Mouse (Mus musculus) large intestine, adult 2 months (tissue): Measurements from ENCODE around the gene Elk3. TPM values are rescaled to one million over a fixed set of nuclear protein-coding genes. Genes with fewer than 3 reads are reported as not detected.

Experiments used
- DNase-seq: peaks from one replicate; pipeline ENCODE4 v3.0.0-alpha.2; 2012; ENCODE audit warnings: low read depth, low spot score
- WGBS: fragments of 180-500 bp; shearing (Covaris S2); methylation state at CpG from one replicate; pipeline ENCODE4 v1.1.7; 2018; 5-methylcytosine and 5-hydroxymethylcytosine counted together
- polyA plus RNA-seq: library from polyadenylated mRNA; depleted of rRNA; stranded (reverse); fragments of >200 nt; gene quantifications from 2 replicates; pipeline ENCODE4 v1.2.3, GENCODE M21; 2012

Gene Elk3
- polyA plus RNA-seq, 1 experiment, result 10.5 TPM

DNA sequence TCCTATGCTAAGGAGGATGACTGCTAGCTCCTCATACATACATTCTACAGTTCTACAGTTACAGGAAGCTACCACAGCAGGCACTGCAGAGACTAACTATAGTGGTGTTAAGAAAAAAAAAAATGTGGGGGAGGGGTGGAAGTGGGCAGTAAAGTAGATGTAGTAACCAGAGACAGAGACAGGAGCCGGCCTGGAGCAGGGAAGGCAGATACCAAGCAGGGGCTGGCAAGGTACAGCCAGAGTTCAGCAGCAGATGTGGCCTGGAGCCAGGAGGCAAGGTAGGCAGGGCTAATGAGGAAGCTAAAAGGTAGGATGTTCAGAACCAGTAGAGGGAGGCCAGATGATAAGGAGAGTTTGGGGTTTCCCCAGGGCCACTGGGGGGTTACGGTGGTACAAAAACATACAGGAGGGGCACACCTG is 36.6 kb downstream of the Elk3 start:
- 20% methylated on average over 2 of the region's 2 CpGs for WGBS
- DNase-seq, result no peak

DNA sequence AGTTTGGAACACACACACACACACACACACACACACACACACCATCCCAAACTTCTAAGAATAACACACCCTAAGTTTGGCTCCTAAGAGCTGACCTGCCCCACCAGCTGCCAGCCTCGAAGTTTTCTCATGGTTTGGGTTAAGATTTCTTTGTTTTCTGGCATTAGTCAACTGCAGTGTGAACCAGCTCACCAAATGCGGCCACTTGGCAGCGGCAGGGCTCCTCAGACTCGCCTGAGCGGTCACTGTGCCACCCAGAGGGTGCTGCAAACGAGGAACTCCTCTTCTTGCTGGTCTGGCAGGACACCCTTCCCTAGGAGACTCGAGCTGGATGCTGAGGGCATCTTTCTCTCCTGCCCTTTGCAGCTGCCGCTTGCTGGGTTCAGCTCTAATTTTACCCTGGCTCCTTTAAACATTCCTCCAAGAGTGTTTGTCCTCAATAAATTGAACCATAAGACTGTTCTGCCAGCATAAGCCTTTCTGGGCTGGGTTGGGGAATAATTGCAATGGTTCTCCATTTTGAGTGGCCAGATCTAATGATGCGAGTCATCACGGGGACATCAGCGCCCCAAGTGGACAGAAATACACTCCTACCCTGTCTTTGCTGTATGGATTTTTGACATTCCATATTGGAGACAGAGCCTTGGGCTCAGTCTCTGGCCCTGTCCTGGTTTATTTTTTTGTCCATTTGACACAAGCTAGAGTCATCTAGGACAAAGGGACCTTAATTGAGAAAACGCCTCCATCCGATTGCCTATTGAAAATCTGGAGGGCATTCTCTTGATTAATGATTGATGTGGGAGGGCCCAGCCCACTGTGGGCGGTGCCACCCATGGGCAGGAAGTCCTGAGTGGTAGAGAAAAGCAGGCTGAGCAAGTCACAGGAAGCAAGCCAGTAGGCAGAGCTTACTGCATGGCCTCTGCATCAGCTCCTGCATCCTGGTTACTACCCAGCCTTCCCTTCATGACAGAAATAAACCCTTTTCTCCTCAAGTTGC is 37.7 kb downstream of the Elk3 start:
- WGBS, result 58% methylated on average over 14 of the region's 14 CpGs
- DNase-seq, result no peak

DNA sequence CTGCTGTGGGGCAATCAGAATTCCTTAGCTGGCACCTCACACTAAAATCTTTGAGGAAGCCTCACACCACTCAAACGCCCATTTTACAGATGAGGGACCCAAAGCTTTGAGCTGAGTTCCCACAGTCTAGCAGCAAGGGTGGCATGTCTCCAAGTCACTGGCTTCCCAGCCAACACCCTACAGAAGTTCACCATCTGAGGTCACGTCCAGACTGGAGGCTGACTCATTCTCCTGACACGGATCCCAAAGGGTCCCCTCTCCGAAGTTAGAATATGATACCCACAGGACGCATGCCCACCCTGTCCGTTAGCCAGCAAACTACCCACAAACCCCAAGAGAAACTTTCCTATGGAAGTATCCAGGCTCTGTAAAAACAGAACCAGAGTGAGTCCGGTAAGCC is 39.1 kb downstream of the Elk3 start:
- WGBS, result 61% methylated on average over 7 of the region's 7 CpGs
- DNase-seq, result no peak

DNA sequence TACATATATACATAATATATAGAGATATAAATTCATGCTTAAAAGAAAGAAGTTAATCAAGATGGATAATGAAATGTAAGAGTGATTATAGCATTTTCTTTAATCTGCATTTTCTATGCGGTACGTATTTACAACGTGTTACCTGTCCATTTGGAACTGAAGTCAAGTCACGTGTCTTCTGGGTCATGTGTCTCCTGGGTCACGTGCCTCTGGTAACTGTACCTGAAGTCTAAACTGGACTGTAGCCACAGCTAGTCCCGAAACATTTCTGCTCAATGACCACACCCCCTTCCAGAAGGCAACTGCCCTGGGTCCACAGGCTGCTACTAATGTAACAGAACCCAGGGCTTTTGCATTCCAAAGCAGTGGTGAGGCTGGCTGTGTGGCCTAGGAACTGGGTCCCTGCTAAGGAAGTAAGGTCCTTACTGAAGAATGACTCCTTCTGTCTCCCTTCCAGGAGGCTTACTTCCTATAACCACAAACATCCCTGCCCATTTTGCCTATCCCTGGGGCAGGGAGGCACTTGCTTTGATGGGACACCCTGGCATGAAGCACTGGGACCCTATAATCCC is 40.0 kb downstream of the Elk3 start:
- DNase-seq, result no peak
- 89% methylated on average over 6 of the region's 6 CpGs for WGBS

DNA sequence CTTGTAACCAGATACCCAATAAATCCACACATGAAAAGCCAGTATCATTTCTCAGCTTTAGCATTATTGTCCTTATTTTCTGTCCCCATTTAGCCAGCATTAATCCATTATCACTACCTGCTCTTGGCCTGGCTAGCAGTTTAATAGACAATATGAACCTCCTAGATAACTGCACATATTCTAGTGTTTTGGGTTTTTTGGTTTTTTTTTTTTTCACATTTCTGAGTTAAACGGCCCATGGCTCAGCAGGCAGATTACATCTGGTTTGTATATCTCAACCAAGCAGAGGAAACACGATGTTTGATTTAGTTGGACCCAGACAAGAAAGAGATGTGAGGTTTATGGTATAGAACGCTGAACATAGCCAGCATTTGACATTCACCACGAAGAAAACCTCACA is 41.2 kb downstream of the Elk3 start:
- WGBS, result 61% methylated on average over 4 of the region's 4 CpGs
- no peak for DNase-seq

DNA sequence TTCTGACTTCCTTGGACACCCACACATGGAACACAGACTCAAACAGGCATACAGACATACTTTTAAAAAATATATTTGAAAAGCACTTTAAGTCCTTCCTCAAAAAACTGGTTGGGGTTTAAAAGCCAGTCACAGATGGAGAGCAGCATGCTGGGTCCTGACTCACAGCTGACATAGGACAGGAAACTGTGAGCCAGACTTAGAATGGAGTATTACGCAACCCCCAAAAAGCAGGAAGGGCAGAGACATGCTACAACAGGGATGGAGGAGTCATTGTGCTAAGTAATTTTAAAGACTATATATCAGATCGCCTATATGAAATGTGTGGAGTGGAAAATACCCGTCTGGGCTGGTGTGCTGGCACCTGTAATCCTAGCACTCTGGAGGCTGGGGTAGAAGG is 42.6 kb downstream of the Elk3 start:
- DNase-seq, result no peak
- 82% methylated on average over 3 of the region's 3 CpGs for WGBS

DNA sequence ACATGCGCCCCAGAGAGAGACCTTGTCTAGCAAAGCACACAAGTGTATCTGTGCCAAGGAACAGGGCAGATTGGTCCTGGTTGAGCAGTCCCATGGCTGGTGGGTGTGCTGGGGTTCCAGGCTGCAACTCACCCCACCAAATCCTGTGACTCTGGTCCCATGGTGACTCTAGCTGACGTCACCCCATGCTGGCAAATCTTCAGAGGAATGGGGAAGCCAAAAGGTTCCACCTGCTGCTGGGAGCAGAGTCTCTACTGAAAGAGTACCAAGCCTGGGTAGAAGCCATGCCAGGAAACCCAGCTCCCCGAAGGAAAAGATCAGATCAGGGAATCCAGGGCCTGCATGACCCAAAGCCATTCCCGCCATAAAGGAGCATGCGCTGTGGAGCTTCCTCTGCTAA is 43.4 kb downstream of the Elk3 start:
- WGBS, result 86% methylated on average over 5 of the region's 5 CpGs
- no peak for DNase-seq

DNA sequence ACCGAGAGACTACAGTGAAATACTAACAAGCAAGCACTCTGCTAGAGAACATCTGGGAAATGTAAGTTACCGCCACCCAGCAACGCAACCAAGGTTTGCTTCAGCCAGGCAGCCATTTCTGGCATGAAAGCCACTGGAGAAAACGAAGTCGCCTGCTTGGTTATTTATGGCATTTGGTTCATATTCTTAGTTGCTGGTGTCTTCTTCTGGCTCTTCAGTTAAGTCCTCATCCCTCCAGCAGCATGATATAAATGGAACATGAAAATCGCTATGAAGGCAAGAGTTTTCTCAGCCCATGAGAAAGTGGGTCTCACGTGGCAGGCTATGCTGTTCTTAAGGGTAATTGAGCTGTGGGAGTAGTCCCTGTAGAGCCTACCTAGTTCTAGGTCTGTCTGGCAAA is 44.4 kb downstream of the Elk3 start:
- no peak for DNase-seq
- 83% methylated on average over 7 of the region's 7 CpGs for WGBS

DNA sequence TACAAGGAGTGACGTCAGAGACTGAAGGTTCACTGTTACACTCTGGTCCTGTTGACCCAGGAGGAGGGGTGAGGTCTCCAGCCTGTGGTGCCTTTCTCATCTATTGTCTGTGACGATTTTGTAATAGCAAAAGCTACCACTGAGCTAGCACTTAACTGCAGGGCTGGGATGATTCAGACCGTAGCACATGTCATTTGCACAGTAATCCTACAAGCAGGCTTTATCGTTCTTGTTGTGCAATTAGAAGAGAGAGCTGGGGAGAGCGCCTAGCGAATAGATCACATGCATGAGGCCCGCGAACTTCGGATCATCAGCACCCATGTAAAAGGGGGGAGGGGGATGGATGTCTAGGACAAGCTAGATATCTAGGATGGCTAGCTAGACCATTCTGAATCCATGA is 45.1 kb downstream of the Elk3 start:
- 84% methylated on average over 9 of the region's 9 CpGs for WGBS
- DNase-seq, result no peak

DNA sequence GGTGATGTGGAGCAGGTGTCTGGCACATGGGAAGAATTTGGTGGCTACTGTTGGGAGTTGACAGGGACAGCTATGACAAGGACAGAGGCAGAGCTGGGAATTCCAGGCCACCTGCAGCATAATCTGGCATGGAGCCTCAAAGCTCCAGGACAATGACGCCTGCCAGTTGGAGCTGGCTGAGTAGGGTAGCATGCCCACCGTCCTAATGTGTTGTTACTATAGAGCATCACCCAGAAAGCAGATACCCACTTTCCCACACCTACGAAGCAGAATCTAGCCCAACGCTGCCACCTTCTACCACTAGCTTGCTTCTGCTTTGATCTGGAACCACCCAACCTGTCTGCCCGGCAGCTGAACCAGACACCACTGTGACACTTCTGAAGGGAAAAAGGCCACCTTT is 46.9 kb downstream of the Elk3 start:
- WGBS, result 88% methylated on average over 5 of the region's 5 CpGs
- DNase-seq, result no peak

DNA sequence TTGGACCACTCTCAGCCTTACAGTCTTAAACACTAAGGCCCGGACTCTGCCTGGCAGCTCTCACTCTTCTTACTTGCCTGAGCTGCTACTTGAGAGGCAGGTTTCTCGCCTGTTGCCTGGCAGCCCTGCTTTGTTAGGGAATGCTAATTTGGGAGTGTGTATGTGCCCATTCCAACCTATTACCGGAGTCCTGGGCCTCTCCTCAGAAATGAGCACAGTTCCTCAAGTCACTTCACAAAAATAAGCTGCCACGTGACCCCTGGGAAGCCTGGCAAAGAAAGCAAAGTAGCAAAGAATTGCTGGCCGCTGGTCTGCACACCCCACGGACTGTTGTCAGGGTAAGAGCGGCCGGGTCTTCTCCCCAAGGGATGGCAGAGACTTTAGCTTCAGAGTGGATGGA is 47.5 kb downstream of the Elk3 start:
- DNase-seq, result no peak
- 82% methylated on average over 8 of the region's 8 CpGs for WGBS

DNA sequence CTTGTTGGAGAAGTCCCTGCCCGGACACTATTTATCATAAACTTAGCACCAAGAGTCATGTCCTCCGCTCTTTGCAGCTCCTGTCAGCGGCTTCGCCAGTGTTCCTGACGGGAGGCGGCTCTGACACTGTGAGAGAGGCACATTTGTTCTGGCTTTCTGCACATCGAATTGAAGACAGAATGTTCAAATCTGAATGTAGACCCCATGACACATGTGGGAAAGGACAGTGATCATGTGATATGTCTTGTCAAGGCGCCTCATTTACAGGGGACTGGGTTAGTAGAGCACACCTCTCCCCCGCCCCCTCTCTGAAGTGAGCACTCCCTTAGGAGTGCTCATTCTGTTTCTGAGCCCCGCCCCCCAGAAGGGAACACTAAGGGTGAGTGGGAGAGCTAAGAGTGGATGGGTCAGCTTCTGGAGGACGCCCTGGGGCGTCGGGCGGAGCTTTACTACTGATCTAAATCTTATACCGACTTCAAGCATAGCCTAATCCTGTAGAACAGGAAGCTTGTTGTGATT is 48.9 kb downstream of the Elk3 start:
- 25% methylated on average over 15 of the region's 15 CpGs for WGBS
- DNase-seq, result no peak

DNA sequence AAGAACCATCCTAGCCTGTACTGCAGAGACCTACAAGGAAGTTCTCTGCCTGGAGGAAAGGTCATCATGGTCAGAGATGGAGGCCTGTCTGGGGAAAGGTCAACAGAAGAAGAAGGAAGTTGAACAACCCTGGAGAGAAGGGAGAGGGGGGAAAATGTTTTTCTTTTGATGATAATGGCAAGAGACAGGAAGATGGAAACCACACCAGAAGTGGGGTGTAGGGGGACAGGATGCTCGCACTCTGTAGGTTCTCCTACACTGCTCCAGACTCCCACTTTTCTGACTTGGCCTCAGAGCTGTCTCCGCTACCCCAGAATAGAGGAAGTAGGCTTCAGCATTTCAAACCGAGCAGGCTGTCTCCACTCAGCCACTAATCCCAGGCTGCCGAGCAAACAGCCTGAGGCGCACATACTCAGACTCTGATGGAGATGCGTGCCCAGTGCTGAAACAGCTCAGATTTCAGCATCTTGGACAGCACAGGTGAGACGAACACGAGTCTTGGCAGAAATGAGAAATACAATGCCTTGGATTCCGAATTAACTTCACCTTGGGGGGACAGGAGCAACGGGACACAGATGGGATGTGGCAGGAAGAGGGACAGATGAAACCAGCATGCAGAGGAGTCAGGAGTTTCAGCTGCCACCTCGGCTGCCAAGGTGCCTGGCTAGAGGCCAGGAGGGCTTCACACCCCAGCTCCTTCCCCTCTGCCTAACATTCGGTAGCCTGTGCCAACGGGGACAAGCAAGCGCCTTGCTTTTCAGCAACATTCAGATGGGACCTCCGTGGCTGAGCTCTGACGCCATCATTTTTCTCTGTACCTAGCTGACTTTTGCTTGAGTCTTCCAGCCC is 49.6 kb downstream of the Elk3 start:
- no peak for DNase-seq
- 30% methylated on average over 16 of the region's 16 CpGs for WGBS

DNA sequence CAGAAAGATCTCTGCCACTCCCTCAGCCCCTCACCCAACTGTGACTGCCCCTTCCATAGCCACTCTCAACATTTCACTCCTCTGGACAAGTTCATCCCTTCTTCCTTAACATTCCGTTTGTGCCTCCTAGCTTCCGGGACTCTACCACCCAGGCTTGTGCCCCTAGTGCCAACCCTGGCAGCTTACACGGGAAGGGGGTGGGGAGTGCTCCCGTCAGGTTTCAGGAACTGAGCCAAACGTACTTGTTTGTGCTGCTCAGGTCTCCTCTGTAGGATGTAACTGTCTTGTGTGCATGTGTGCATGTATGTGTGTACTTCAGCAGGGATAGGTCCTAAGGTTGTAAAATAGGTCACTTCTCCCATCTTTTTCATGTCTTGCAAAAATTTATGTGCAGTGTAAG is 51.1 kb downstream of the Elk3 start:
- 59% methylated on average over 5 of the region's 5 CpGs for WGBS
- DNase-seq, result no peak

DNA sequence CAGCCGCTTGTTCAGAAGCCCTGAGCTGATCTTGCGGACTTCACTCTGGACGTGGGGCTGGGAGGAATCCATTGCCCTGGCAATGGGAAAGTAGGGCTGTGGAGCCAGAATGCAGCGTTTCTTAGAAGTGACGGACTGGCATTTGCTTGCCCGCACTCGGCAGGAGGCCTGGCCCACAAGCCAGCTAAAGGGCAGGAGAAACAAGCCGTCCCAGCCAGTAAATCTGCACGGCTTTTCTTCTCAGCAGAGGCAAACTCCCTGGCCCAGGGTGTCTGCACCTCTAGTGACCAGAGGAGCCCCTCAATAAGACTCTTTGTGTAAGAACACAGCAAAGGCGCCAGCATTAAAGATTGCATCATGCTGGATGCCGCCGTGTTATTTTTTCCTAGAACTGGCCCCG is 55.6 kb downstream of the Elk3 start:
- WGBS, result 64% methylated on average over 13 of the region's 13 CpGs
- no peak for DNase-seq

DNA sequence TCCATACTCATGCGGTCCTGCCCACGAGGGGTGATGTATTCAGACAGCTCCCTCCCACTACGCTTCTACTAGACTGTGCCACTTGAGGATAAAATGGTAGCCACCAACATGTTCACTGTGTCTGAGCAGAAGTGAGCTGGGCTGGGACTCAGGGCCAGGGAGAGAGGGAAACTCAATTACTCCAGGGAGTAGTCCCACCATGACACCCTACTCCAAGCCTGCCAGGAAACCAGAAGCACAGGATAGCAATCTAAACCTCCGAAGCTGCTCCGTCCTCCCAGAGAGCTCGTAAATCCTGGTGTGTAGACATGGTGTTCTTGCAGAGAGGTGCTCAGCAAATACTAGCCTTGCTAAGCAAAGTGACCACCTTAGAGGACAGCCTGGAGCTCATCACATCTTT is 57.8 kb downstream of the Elk3 start:
- 68% methylated on average over 6 of the region's 6 CpGs for WGBS
- DNase-seq, result no peak

DNA sequence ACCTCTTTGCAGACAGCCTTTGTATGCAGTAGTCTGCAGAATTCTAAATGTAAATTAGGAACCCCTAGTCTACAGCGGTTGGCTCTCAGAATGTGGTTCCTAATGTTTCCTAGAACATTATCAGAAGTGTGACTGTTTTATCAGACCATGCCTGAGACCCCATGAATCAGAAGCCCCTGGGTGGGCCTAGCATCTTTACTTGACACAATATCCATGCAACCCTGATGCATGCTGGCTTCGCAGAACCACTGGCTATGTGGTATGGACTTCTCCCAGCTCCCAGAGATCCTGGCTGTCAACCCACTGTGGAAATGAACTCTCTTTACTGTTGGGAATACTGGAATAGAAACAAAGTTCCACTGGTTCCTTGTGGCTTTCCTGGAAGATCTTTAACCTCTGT is 58.3 kb downstream of the Elk3 start:
- WGBS, result 97% methylated on average over 2 of the region's 2 CpGs
- DNase-seq, result no peak

DNA sequence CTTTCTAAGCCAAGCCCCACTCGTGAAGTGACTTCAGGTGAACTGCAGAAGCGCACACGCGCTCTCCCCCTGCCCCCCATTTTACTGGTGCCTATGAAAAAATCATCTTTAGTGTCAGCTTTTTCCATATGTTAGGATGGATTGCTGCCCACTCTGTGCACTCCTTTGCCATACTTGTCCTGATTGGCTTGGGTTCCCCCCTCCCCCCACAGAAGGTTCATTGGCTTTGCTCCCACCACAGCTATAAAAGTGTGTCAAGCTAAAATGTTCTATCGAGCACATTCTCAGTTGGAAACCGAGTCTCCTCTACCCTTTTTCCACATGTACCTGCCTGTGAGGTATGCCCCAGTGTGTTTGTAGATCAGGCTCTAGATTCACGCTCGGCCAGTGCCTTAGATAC is 59.5 kb downstream of the Elk3 start:
- no peak for DNase-seq

DNA sequence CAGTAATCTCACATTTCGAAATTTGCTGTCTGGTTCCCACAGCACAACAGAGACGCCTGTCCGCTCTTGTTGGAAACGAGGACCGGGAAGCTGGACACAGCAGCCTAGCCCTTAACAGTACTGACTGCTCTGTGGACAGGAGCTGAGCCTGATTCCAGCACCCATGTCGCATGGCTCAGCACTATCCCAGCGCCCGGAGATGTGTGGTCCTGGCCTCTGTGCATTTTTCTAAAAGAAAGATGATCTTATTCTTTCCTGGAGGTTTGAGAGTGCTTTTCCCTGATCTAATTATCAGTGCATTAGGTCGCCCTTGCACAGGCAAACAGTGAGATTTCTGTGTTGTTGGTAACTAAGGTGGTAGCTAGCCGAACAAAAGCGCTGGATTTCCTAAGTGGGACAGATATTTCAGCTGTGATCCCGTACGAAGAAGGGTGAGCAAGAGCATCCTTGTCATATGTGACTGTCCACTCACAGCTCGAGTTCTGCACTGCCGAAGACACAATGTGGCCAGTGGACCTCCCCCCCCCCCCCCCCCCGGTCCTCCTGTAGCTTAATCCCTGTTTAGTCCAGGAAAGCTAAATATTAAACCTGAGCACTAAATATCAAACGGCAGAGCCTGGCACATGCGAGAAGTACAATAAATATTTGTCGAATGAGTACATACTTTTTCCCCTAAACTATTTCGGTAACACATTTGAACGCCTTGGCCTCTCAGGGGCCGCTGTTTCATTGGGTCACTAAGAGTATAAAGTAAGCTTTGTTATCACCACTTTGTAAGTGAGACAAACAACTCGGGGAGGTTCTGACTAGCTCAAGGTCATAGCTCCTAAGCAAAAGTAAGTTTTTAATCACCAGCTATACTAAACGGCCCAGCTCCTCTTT is 60.3 kb downstream of the Elk3 start:
- 46% methylated on average over 24 of the region's 24 CpGs for WGBS

More for the DNA sequence above, 59.5 kb downstream of the Elk3 start:
- 76% methylated on average over 8 of the region's 8 CpGs for WGBS

More for the DNA sequence above, 60.3 kb downstream of the Elk3 start:
- no peak for DNase-seq
